Mouse (Mus musculus): ENCODE results near the gene Gh. TPM values are rescaled to one million over a fixed set of nuclear protein-coding genes. Genes with fewer than 3 reads are reported as not detected.

Gh gene
- polyA plus RNA-seq, 1 experiment: not detected

DNA sequence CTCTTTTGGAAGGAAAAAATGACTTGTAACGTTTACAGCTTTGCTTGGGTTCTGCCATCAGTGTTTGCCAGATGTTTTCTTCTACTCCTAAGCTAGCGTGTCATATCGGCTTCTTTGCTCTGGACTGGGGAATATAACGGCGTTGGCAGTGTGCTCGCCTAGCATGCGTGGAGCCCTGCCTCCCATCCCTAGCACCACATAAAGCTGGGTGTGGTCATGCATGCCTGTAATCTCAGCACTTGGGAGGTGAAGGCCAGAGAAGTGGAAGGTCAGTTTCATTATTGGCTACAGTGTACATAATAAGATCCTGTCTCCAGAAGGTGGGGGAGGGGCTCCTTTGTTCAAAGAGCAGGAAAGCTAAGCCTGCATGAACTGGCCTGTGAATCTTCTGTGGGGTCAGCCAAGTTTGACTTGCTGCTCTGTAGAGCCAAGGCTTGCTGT, 26.7 kb downstream of the Gh start:
- H3K4me3 ChIP-seq (replicated peaks): no peak overlapping the region
- H3K4me1 ChIP-seq (ENCODE audit: control insufficient read depth): peaks cover 48% of the 10 kb centered on the region
- H3K9me3 ChIP-seq (ENCODE audit: control insufficient read depth, low read length): no peaks in the 10 kb centered on the region
- TF ChIP-seq GATA1 (IDR thresholded peaks at IDR 0.05; ENCODE audit: low read length) (no peak), TAL1 (IDR thresholded peaks at IDR 0.05; ENCODE audit: low read length) (no peak)
- peaks cover 11% of the 10 kb centered on the region for H3K36me3 ChIP-seq (ENCODE audit: control insufficient read depth)
- H3K27me3 ChIP-seq (ENCODE audit: control insufficient read depth): peaks cover 5% of the 10 kb centered on the region

DNA sequence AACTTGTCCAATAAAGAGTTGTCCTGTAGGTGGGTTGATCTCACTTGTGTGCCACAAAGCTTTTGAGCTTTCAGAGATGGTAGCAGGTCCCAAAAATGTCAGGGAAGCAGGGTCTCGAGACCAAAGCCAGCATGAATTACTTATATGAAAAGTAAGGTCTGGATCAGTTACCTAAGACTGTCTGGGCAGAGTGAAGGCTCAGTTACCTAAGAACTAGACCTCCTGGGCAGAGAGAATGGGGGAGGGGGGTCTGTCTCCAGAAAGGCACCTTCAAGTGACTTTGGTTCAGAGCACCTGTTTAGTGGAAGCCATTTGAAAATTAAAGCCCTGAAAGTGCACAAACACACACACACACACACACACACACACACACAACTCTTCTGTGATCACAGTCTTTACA, 27.3 kb downstream of the Gh start:
- TF ChIP-seq GATA1 (IDR thresholded peaks at IDR 0.05; ENCODE audit: low read length): no peak
- no peak for TF ChIP-seq TAL1 (IDR thresholded peaks at IDR 0.05; ENCODE audit: low read length)
- H3K4me1 ChIP-seq (ENCODE audit: control insufficient read depth): peaks cover 51% of the 10 kb centered on the region
- H3K27me3 ChIP-seq (ENCODE audit: control insufficient read depth): peaks cover 5% of the 10 kb centered on the region
- peaks cover 13% of the 10 kb centered on the region for H3K36me3 ChIP-seq (ENCODE audit: control insufficient read depth)
- no peaks in the 10 kb centered on the region for H3K9me3 ChIP-seq (ENCODE audit: control insufficient read depth, low read length)
- no peak overlapping the region for H3K4me3 ChIP-seq (replicated peaks)

DNA sequence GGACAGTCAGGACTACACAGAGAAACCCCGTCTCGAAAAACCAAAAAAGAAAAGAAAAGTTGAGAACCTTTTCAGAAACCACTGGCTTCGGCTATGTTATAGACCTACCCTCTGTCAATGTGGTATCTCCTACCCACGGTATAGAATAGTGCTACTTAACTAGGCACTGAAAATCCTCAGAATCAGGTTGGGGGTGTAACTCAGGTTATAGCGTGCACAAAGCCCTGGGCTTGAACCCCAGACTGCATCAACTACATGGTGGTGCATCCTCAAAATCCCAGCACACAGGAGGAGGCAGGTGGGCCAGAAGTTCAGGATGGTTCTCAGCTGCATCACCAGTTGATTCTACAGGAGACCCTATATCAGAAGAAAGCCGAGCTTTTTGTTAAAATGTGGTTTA, 27.9 kb downstream of the Gh start:
- Histone ChIP-seq H3K4me3 (replicated peaks) (peak overlapping the region; percentile 95), H3K27me3 (ENCODE audit: control insufficient read depth) (peaks cover 5% of the 10 kb centered on the region), H3K9me3 (ENCODE audit: control insufficient read depth, low read length) (no peaks in the 10 kb centered on the region), H3K4me1 (ENCODE audit: control insufficient read depth) (peaks cover 56% of the 10 kb centered on the region), H3K36me3 (ENCODE audit: control insufficient read depth) (peaks cover 19% of the 10 kb centered on the region)
- TF ChIP-seq GATA1 (IDR thresholded peaks at IDR 0.05; ENCODE audit: low read length) (no peak), TAL1 (IDR thresholded peaks at IDR 0.05; ENCODE audit: low read length) (no peak)

DNA sequence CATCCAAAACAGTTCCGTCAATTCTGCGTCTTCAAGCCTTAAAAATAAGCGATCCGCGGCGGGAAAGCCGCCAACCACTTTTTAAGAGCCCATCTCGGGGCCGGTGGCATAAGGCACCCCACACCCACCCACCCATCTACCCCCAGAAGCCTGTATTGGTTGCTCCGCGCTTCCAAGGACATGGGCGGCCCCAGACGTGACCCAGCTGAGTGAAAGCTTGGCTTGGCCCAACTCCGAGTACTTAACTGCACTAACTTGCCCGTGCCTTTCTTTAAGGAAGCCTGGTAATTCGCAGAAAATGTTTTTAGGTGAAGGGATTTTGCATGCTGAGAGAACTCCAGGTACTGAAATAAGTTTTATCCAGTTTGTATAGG, 28.4 kb downstream of the Gh start:
- peaks cover 23% of the 10 kb centered on the region for H3K36me3 ChIP-seq (ENCODE audit: control insufficient read depth)
- peaks cover 60% of the 10 kb centered on the region for H3K4me1 ChIP-seq (ENCODE audit: control insufficient read depth)
- TF ChIP-seq TAL1 (IDR thresholded peaks at IDR 0.05; ENCODE audit: low read length) (no peak), GATA1 (IDR thresholded peaks at IDR 0.05; ENCODE audit: low read length) (no peak)
- H3K27me3 ChIP-seq (ENCODE audit: control insufficient read depth): peaks cover 5% of the 10 kb centered on the region
- H3K4me3 ChIP-seq (replicated peaks): peak overlapping the region; percentile 95
- H3K9me3 ChIP-seq (ENCODE audit: control insufficient read depth, low read length): no peaks in the 10 kb centered on the region

DNA sequence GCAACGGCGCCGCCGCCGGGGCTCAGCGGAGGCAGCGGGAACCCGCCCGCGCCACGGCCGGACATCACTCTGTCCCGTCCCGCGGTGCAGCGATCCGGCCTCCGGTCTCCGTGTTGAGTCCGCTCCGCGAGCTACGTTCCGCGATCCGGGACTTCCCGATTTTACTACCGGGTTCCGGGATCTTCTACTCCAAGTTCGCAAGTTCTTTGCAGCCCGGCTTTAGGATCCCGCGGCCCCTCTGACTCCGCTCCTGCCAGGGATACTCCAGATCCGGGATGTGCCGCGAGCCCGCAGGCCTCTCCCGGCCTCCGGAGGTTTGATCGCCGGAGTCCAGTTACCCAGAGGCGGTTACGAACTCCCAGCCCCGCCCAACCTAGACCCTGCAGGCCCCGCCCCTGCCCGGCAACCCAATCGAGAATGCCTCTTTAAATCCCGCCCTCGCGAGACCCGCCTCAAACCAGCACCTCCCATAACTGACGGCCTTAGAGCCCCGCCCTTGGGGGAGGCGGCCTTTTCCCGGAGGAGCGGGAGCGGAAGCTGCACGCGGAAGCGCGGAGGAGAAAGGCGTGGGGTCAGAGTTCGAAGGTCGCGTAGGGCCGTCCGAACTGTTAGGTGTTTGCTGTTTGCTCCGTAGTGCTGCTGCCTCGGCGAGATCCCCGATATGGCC, 28.9 kb downstream of the Gh start, which contains the start of gene Smarcd2:
Smarcd2 (minus strand) TSS at position 329 of the 667 bp plus-strand sequence.
- Histone ChIP-seq H3K36me3 (ENCODE audit: control insufficient read depth) (peaks cover 28% of the 10 kb centered on the region), H3K4me3 (replicated peaks) (peak within 1 kb of the TSS; percentile 95), H3K4me1 (ENCODE audit: control insufficient read depth) (peaks cover 64% of the 10 kb centered on the region), H3K9me3 (ENCODE audit: control insufficient read depth, low read length) (no peaks in the 10 kb centered on the region), H3K27me3 (ENCODE audit: control insufficient read depth) (peaks cover 2% of the 10 kb centered on the region)
- no peak for TF ChIP-seq TAL1 (IDR thresholded peaks at IDR 0.05; ENCODE audit: low read length)
- TF ChIP-seq GATA1 (IDR thresholded peaks at IDR 0.05; ENCODE audit: low read length): peak; percentile 32; the same call in 1 of the 2 replicates

DNA sequence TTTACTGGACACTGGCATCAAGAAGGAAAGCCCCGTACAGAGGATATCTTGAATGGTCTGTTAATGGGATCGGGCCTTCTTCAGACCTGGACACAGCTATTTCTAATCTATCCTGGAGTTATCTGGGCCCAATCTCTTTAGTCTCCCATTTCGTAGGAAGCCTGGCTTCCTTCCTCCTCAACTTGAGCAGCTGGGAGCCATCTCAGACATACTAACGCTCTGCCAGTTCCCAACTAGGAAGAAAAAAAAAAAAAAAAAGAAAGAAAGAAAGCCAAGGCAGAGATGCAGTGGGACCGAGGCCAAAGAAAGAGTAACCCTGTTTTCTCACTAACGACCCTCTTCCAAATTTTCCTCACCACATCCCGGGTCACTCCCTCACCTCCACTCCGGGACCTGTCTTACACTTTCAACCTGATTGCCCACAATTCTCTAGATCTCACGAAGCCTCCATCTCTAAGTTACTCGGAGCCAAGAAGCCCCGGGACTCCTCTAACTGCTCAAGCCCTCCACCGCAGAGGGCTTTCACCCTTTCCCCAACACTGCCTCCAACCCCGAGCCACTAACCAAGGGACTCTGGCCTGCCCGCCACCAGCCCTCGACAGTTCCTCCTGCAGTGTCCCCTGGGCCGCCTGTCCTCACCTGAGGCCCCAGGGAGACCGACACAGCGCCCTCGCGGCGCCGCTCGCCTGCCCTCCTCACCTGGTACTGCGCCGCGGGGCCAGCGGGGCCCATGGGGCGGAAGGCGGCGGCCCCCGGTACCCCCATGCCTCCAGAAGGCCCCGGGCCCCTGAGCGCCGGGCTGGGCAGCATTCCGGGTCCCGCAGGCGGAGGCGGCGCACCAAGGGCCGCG, 29.6 kb downstream of the Gh start:
- peak overlapping the region; percentile 95 for H3K4me3 ChIP-seq (replicated peaks)
- peaks cover 2% of the 10 kb centered on the region for H3K27me3 ChIP-seq (ENCODE audit: control insufficient read depth)
- peak; percentile 50; the same call in 1 of the 2 replicates for TF ChIP-seq GATA1 (IDR thresholded peaks at IDR 0.05; ENCODE audit: low read length)
- TF ChIP-seq TAL1 (IDR thresholded peaks at IDR 0.05; ENCODE audit: low read length): no peak
- H3K4me1 ChIP-seq (ENCODE audit: control insufficient read depth): peaks cover 71% of the 10 kb centered on the region
- H3K36me3 ChIP-seq (ENCODE audit: control insufficient read depth): peaks cover 36% of the 10 kb centered on the region
- H3K9me3 ChIP-seq (ENCODE audit: control insufficient read depth, low read length): no peaks in the 10 kb centered on the region

DNA sequence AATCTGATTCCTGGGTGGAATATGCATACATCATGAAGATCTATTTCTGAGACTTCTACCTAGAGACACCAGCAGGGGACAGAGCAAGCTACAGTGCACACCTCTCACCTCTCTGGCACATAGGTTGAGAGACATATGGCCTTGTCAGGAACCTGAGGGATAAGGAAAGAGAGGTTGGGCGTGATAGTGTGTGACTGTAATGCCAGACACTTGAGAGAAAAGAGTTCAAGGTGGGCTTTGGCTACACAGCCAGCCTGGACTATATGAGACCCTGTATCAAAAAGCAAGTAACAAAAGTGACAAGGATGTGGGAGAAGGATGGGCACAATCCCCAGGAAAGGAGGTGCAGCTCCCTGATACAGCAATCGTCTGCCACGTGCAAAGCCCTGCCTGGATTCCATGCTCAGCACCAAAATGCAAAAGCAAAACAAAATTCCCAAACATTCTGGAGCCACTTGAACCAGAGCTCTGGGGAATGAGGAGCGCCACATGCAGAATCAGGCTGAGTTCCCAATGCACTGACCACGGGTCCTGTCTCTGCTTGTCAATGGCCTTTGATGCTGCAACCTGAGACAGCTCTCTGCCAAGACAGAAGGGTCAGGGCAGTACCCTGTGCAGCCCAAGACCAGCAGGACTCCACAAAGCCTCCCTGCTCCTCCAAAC, 30.4 kb downstream of the Gh start:
- Histone ChIP-seq H3K9me3 (ENCODE audit: control insufficient read depth, low read length) (no peaks in the 10 kb centered on the region), H3K36me3 (ENCODE audit: control insufficient read depth) (peaks cover 43% of the 10 kb centered on the region), H3K4me1 (ENCODE audit: control insufficient read depth) (peaks cover 65% of the 10 kb centered on the region), H3K4me3 (replicated peaks) (peak overlapping the region; percentile 95), H3K27me3 (ENCODE audit: control insufficient read depth) (no peaks in the 10 kb centered on the region)
- TF ChIP-seq GATA1 (IDR thresholded peaks at IDR 0.05; ENCODE audit: low read length) (no peak), TAL1 (IDR thresholded peaks at IDR 0.05; ENCODE audit: low read length) (no peak)

DNA sequence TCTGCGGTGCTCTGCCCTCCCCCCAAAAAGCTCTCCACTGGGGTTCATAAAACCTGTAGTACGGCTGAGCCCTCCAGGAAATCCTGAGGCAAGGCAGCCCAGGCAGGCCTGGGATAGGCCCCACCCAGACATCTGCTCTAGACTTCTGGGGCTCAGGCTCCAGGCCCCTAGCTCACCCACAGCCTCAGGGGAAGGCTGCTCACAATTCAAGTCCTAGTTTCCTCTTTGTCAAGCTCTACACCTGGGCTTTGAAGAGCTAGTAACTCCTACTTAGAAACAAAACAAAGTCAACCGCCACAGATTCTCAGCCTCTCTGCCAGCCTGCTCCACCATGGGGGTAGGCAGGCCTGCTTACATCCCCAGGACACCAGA, 32.6 kb downstream of the Gh start:
- Histone ChIP-seq H3K4me3 (replicated peaks) (no peak overlapping the region), H3K4me1 (ENCODE audit: control insufficient read depth) (peaks cover 55% of the 10 kb centered on the region), H3K9me3 (ENCODE audit: control insufficient read depth, low read length) (no peaks in the 10 kb centered on the region), H3K36me3 (ENCODE audit: control insufficient read depth) (peaks cover 66% of the 10 kb centered on the region), H3K27me3 (ENCODE audit: control insufficient read depth) (no peaks in the 10 kb centered on the region)
- TF ChIP-seq GATA1 (IDR thresholded peaks at IDR 0.05; ENCODE audit: low read length): no peak
- TF ChIP-seq TAL1 (IDR thresholded peaks at IDR 0.05; ENCODE audit: low read length): no peak
